Mouse (Mus musculus) frontal cortex, postnatal 36 days (tissue): Measurements from ENCODE around the gene Mapk12.

Experiments
- DNase-seq, 2 experiments: peaks; one replicate each; pipeline ENCODE4 v3.0.0; 2022; ENCODE audit warnings: low spot score in 2 of 2

Gene Mapk12

GRCm38 (mm10) chr15:89098616-89099015 lies 41.9 kb downstream of the Mapk12 start:
- no peak for DNase-seq

- no peak for DNase-seq
Observed at GRCm38 (mm10) chr15:89097450-89097849, 43.1 kb downstream of the Mapk12 start.

- DNase-seq = no peak
Observed at GRCm38 (mm10) chr15:89092181-89092580, 48.3 kb downstream of the Mapk12 start.

GRCm38 (mm10) chr15:89090662-89091061 lies 49.8 kb downstream of the Mapk12 start:
- no peak for DNase-seq

- no peak for DNase-seq
Observed at GRCm38 (mm10) chr15:89089248-89090051, 51.1 kb downstream of the Mapk12 start.

GRCm38 (mm10) chr15:89088607-89089247 lies 51.8 kb downstream of the Mapk12 start, which contains the start of gene Selenoo:
Gene Selenoo (plus strand): TSS chr15:89089084.
- DNase-seq = peak; percentile 90

GRCm38 (mm10) chr15:89084826-89085225 lies 55.7 kb downstream of the Mapk12 start:
- no peak for DNase-seq

- DNase-seq = no peak
Observed at GRCm38 (mm10) chr15:89083906-89084305, 56.6 kb downstream of the Mapk12 start.
